Mouse (Mus musculus) spleen, adult 2 months (tissue): ENCODE results near the gene Il1r2. TPM values are rescaled to one million over a fixed set of nuclear protein-coding genes. Genes with fewer than 3 reads are reported as not detected.

Experiments
- DNase-seq, 2 experiments: peaks; one replicate each; pipeline versions ENCODE4 v3.0.0 to v3.0.0-alpha.2; 2012 to 2021; ENCODE audit warnings: low spot score in 2 of 2, low read depth in 1 of 2
- H3K27ac ChIP-seq: fragments of 200-500 bp; 2 replicates; pipeline ENCODE4 v1.5.1; 2012; ENCODE audit warnings: low read length, inconsistent platforms; ENCODE audit not compliant: insufficient read depth
- H3K27me3 ChIP-seq: fragments of 200-500 bp; 2 replicates; pipeline ENCODE4 v1.6.1; 2012; ENCODE audit warnings: mild to moderate bottlenecking, moderate library complexity, low read length, inconsistent platforms; ENCODE audit not compliant: control insufficient read depth, insufficient read depth
- H3K36me3 ChIP-seq: fragments of 200-500 bp; 2 replicates; pipeline ENCODE4 v1.6.1; 2012; ENCODE audit warnings: mild to moderate bottlenecking, low read length, inconsistent platforms; ENCODE audit not compliant: control insufficient read depth, insufficient read depth
- H3K4me1 ChIP-seq: fragments of 200-500 bp; 2 replicates; pipeline ENCODE4 v1.6.1; 2011; ENCODE audit warnings: inconsistent platforms; ENCODE audit not compliant: control insufficient read depth, insufficient read depth, insufficient read length
- H3K4me3 ChIP-seq: fragments of 200-500 bp; 2 replicates; pipeline ENCODE4 v1.5.1; 2011; ENCODE audit warnings: mild to moderate bottlenecking, inconsistent platforms; ENCODE audit not compliant: insufficient read depth, insufficient read length; ENCODE audit errors: extremely low read depth
- CTCF ChIP-seq: fragments of 200-500 bp; IDR thresholded peaks from 2 replicates; pipeline ENCODE4 v1.5.1; 2011; ENCODE audit warnings: mild to moderate bottlenecking, inconsistent platforms; ENCODE audit not compliant: insufficient read depth, insufficient read length, insufficient replicate concordance; ENCODE audit errors: extremely low read depth
- POLR2A ChIP-seq: fragments of 200-500 bp; IDR thresholded peaks from 2 replicates; pipeline ENCODE4 v1.6.1; 2011; ENCODE audit warnings: low read depth, low read length, inconsistent platforms
- WGBS: fragments of 180-500 bp; shearing (Covaris S2); methylation state at CpG from one replicate; pipeline ENCODE4 v1.1.7; 2018; 5-methylcytosine and 5-hydroxymethylcytosine counted together
- polyA plus RNA-seq: library from polyadenylated mRNA; depleted of rRNA; stranded (reverse); fragments of >200 nt; gene quantifications from 2 replicates; pipeline ENCODE4 v1.2.3, GENCODE M21; 2012

Gene Il1r2
- polyA plus RNA-seq, 1 experiment: 1.2 TPM

DNA sequence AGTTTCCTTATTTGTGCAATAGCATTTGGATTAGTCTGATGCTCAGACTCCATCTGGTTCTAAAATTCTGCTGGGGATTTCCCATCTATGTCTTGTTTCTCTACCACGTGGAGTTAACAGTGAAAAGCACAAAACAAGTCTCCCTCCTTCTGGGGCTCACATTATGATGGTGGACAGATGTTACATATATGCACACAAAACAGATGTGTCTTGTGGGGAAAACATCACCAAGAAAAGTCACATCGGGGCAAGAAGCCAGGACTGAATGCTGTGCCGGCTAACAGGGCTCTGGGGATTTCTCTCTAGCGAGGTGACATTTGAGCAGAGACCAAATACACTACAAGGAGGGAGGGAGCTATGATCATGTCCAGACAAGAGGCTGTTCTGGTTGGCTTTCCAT lies 32.8 kb downstream of the Il1r2 start:
- Histone ChIP-seq H3K36me3 (no peaks in the 10 kb centered on the region), H3K4me1 (no peaks in the 10 kb centered on the region), H3K27ac (no peak overlapping the region), H3K27me3 (no peaks in the 10 kb centered on the region), H3K4me3 (no peak overlapping the region)
- no peak for DNase-seq
- 79% methylated on average over 4 of the region's 4 CpGs for WGBS
- TF ChIP-seq POLR2A (no peak), CTCF (no peak)

GRCm38 (mm10) chr1:40107971-40108749 lies 34.3 kb downstream of the Il1r2 start:
- no peak for DNase-seq

DNA sequence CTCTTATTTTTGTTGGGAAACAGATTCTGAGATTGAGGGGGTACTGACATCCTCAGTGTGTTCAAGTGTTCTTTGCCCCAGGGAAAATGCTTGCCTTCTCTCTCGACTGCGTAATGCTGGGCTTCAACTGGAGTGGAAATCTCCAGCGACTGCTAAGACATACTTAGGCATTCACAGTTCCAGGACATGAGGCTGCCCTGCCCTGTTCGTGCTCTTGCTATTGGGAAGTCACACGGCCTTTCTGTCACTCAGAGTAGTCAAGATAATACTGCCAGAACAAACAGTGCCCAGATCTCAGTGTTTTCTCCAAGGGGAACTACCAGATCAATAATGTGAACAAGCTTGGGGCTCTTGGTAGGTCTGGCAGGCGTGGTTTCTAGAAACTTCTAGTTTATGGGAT lies 35.9 kb downstream of the Il1r2 start:
- Histone ChIP-seq H3K4me1 (no peaks in the 10 kb centered on the region), H3K27me3 (no peaks in the 10 kb centered on the region), H3K4me3 (no peak overlapping the region), H3K36me3 (no peaks in the 10 kb centered on the region), H3K27ac (no peak overlapping the region)
- no peak for DNase-seq
- WGBS: 86% methylated on average over 6 of the region's 6 CpGs
- no peak for TF ChIP-seq POLR2A
- TF ChIP-seq CTCF: no peak

More at GRCm38 (mm10) chr1:40107971-40108749, 34.3 kb downstream of the Il1r2 start:
- Histone ChIP-seq H3K4me3 (no peak overlapping the region), H3K36me3 (no peaks in the 10 kb centered on the region), H3K27me3 (no peaks in the 10 kb centered on the region), H3K4me1 (no peaks in the 10 kb centered on the region), H3K27ac (no peak overlapping the region)
- 89% methylated on average over 5 of the region's 5 CpGs for WGBS
- TF ChIP-seq POLR2A (no peak), CTCF (no peak)

GRCm38 (mm10) chr1:40115271-40115670 lies 41.4 kb downstream of the Il1r2 start:
- peak in 1 of 2 experiments; percentile 38 for DNase-seq
- no peaks in the 10 kb centered on the region for H3K27me3 ChIP-seq
- no peaks in the 10 kb centered on the region for H3K4me1 ChIP-seq
- H3K36me3 ChIP-seq: no peaks in the 10 kb centered on the region
- no peak overlapping the region for H3K27ac ChIP-seq
- 40% methylated on average over 8 of the region's 8 CpGs for WGBS
- H3K4me3 ChIP-seq: no peak overlapping the region
- no peak for TF ChIP-seq POLR2A
- peak; percentile 13; the same call in 1 of the 2 replicates for TF ChIP-seq CTCF

DNA sequence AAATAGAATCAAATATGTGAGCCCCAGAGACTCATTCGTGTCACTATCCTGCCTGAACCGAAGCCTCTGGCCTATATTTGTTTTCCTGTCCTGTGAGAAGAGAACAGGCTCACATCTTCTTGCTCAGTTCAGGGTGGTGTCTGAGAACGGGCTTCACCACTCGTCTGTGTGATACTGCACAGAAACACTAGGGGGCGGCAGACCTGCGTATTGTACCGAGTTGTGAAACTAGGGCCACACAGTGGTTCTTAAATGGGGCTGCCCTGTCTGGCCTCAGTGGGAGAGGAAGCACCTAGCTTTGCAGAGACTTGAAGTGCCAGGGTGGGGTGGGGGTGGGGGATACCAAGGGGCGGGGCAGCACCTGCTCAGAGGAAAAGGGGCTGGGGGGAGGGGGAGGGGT lies 42.5 kb downstream of the Il1r2 start:
- DNase-seq: peak; percentile 38 to 71
- Histone ChIP-seq H3K27me3 (no peaks in the 10 kb centered on the region), H3K4me1 (no peaks in the 10 kb centered on the region), H3K36me3 (no peaks in the 10 kb centered on the region), H3K4me3 (no peak overlapping the region), H3K27ac (no peak overlapping the region)
- 2% methylated on average over 8 of the region's 8 CpGs for WGBS
- TF ChIP-seq POLR2A (no peak), CTCF (peak; percentile 73; the same call in 1 of the 2 replicates)

- no peak overlapping the region for H3K27ac ChIP-seq
- no peaks in the 10 kb centered on the region for H3K27me3 ChIP-seq
- no peak for DNase-seq
- H3K4me3 ChIP-seq: no peak overlapping the region
- H3K4me1 ChIP-seq: no peaks in the 10 kb centered on the region
- TF ChIP-seq CTCF: no peak
- no peak for TF ChIP-seq POLR2A
- H3K36me3 ChIP-seq: no peaks in the 10 kb centered on the region
- 87% methylated on average over 10 of the region's 10 CpGs for WGBS
These were observed 43.7 kb downstream of the Il1r2 start for GRCm38 (mm10) chr1:40117565-40117964.

GRCm38 (mm10) chr1:40124237-40124636 lies 50.4 kb downstream of the Il1r2 start:
- no peak overlapping the region for H3K27ac ChIP-seq
- 80% methylated on average over 4 of the region's 4 CpGs for WGBS
- H3K36me3 ChIP-seq: no peaks in the 10 kb centered on the region
- no peak overlapping the region for H3K4me3 ChIP-seq
- no peaks in the 10 kb centered on the region for H3K4me1 ChIP-seq
- TF ChIP-seq CTCF (no peak), POLR2A (no peak)
- DNase-seq: no peak
- no peaks in the 10 kb centered on the region for H3K27me3 ChIP-seq
